Mouse (Mus musculus) c-Kit-positive CD71-negative TER-119-negative erythroid progenitor cells, embryonic 14.5 days (primary cell): ENCODE data around the gene Gpr89.

Source experiments
- DNase-seq: peaks from one replicate; pipeline ENCODE4 v3.0.0-alpha.2; 2013; ENCODE audit warnings: low read depth

Gene Gpr89

DNA sequence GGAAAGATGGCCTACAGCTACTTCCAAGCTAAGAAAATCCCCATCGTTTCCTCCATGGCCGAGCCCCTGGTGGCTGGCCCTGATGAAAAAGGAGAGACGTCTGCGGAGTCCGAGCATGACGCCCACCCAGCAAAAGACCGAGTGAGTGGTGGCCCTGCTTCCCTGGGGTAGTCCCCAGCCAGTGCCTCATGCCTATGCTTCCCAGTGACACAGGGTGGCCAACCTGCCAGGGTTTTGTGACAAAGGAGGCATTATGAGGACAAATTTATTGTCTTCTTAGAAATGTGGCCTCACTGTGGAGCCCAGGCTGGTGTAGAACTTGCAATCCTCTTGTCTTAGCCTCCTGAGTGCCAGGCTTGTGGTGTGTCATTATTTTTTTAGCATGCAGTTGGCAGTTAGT, 36.1 kb downstream of the Gpr89 start:
- no peak for DNase-seq

DNA sequence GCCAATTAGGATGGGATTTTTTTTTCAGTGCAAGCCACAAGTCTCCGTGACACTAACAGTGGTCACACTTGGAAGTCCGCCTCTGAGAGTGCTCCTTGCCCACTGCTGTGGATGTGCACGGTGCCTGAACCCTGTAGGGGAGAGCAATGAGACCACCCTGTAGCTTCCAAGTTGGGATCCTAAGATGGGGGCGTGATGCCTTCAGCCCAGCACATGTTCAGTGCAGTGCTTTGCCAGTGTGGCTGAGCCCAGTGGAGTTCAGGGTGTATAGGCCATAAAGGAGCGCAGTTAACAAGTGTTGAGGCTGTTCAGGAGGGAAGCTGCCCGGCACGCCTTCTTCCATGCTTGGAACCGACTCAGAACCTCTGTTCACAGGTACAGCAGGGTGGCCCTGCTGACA, 36.6 kb downstream of the Gpr89 start:
- DNase-seq: no peak

DNA sequence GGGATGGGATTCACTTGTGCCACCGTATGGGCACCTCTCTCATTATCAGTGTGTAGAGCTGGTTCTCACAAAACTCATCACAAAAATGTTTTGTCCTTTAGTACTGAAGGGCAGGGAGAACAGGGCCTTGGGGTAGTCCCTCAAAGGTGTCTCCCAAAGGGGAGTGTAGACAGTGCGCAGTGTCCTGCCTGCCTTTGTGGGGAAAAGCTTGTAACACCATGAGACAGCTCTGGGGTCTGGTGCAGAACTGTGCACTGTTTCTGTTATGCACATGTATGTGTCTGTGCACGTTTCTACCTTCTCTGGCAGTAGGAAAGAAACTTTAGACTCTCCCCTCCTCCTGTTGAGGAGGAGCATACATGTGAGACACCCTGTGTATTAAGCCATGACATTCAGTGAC, 37.3 kb downstream of the Gpr89 start:
- DNase-seq: no peak

- DNase-seq: no peak
These were observed 44.6 kb downstream of the Gpr89 start for GRCm38 (mm10) chr3:96860498-96860897.

GRCm38 (mm10) chr3:96855833-96856232, 49.3 kb downstream of the Gpr89 start:
- no peak for DNase-seq

- DNase-seq: no peak
These were observed 50.8 kb downstream of the Gpr89 start for GRCm38 (mm10) chr3:96854376-96854775.

DNA sequence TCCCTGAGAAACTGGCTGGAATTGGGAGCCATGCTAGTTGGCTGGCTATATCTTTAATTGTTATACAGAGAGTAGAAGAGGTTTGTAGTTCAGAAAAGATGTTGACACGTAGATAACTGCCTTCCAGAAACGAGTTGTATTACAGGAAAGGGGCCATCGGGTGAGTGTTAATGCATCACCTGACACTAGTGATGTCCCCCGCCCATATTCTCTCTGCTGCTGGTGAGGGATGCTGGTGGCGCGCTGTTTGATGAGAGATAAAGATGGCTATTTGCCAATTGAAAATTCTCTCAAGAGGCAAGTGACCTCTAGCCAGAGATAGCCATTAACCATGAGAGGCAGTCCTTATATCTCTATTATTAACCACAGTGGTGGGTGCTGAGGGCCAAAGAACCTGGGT, 52.6 kb downstream of the Gpr89 start:
- no peak for DNase-seq

GRCm38 (mm10) chr3:96849168-96849727, 55.9 kb downstream of the Gpr89 start:
- DNase-seq: no peak

- DNase-seq: no peak
These were observed 56.7 kb downstream of the Gpr89 start for GRCm38 (mm10) chr3:96848470-96848869.

- DNase-seq: peak; percentile 7
These were observed 57.5 kb downstream of the Gpr89 start for GRCm38 (mm10) chr3:96847661-96848060.

- no peak for DNase-seq
These were observed 58.2 kb downstream of the Gpr89 start for GRCm38 (mm10) chr3:96846985-96847384.

DNA sequence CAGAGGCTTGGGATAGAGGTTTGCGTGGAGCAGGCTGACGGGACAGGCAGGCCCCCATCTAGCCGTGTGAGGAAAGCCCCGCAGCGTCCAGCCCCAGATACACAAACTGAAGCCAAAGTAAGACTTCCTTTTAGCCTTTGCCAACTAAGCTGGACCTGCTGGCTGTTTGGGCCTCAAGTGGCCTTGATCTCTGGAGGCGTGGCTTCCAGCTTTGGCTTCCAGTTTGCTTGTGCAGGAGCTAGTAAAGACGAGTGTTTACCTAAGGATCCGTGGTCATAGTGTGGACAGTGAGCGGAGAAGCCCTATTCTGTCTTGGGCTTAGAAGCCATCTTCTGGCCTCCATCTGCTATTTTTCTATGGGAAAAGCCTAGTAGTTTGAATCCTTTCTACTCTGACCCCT, 59.3 kb downstream of the Gpr89 start:
- DNase-seq: no peak

DNA sequence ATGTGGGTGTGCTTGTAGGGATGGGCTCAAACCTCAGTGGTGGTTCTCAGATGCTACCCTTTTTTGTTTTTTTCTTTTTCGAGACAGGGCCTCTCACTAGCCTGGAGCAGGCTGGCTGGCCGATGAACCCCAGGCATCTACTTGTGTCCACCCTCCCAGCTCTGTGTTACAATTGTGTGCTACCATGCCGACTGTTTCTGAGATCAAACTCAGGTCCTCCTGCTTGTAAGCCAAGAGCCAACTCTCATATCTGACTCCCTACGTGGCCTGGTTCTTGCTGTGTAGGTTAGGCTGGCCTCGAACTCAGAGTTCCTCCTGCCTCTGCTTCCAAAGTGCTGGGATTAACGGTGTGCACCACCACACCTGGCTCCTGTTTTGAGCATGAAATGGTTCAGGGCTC, 60.0 kb downstream of the Gpr89 start:
- DNase-seq: no peak

DNA sequence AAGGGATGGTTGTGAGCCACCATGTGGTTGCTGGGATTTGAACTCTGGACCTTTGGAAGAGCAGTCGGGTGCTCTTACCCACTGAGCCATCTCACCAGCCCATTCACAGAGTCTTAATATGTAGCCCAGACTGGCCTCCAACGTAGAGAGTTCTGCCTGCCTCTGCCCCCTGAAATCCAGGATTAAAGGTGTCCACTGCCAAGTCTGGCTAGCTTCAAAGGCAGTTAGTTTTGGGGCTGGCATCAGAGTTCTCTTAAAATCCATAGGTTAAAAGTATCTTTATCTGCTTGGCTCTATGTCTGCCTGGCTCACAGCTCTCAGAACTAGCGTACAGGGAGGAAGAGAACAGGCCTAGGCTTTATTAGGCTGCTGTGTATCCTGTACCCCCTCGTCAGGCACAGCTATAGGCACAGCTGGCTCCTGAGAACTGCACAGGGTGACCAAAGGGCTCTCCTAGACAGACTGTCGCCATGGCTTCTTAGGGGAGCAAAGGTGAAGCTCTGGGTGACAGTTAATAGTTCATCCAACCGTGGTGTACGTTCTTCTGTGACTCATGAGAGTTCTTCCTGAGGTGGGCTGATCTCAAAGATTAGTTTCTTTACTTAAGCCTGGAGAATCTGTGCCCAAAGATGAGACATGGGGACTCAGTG, 66.0 kb downstream of the Gpr89 start:
- no peak for DNase-seq

DNA sequence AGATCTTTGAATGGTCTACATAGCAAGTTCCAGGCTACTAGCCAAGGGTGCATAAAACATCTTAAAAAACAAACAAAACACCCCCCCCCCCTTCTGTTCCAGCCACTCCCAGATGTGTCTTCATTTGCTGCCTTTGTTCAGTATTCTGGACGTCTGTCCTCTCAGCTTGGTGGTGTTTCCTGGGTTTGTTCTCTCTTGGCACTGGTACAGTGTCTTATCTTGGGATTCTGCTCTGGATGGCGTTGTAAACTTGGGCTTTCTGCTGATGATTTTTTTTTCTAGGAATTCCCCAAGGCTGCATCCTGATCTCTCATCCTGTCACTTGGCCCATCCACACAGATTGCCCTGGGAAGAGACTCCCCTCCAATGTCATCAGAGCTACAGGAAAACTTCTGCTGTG, 68.7 kb downstream of the Gpr89 start:
- DNase-seq: no peak

DNA sequence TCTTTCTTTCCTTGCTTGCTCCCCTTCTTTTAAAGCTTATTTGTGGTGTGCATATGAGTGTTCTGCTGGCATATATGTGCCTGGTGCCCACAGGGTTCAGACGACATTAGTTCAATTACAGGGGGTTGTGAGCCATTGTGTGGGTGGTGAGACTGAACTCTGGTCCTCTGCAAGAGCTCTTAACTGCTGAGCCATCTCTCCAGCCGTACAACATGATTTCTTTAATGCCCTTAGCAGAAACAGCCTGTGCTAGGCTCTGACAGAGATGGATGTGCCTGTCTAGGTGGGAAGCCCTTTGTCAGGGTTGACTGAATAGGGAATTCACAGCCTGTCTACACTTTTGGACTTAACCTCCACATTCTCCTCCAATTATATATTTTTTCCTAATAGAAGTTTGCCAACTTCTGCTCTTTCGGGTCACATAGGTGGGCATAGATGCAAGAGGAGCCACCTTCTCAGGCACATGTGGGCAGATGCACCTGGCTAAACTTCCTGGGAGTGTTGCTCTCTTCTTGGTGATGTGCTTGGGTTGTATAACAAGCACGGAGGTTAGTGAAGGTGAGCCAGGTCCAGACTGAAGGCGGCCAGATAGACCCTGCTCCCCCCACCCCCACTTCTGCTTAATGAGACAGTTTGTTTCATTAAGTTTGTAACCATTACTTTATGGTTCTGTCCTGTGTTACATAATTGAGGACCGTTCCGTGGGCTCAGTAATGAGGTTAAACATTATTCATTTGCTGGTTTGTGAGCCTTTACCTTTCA, 70.4 kb downstream of the Gpr89 start:
- DNase-seq: no peak

DNA sequence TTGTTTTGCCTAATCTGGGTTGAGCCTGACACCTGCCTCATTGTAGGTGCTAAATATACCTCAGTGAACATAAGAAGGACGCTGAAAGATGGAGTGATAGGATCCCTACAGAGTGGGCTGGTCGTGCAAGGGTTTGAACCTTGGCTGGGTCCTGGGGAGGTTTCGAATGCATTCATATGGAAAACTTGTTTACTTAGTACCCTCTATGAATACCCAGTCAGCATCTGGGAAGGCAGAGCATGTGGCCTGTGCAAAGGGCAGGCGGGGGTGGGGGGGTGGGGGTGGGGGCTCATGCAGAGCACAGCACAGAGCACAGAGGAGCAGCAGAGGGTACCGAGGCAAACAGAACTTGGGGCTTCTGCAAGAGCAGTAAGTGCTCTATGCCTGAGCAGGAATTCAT, 72.2 kb downstream of the Gpr89 start:
- DNase-seq: no peak

DNA sequence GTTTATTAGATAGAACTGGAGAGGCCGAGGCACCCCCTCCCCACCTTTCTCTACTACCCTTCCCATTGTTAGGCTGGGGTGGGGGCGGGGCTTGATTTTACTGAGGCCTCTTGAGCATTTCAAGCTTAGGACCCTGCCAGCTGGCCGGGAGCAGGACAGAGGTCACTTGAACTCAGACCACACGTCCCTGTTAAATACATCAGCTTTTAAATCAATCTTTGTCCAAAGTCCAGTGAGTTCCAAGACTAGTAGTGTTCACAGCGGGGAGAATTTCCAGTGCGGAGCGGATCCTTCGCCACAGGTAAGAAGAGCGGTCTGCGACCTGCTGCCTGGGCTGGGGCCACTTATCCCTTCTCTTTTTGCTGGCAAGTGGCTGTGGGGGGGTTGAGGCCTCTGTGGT, 75.3 kb downstream of the Gpr89 start:
- DNase-seq: no peak

GRCm38 (mm10) chr3:96828984-96829383, 76.2 kb downstream of the Gpr89 start, which contains the start of the genes Pdzk1 and Cd160:
Gene Pdzk1, plus strand, starts transcription at chr3:96829284.
Gene Cd160, minus strand, starts transcription at chr3:96829351.
- no peak for DNase-seq

DNA sequence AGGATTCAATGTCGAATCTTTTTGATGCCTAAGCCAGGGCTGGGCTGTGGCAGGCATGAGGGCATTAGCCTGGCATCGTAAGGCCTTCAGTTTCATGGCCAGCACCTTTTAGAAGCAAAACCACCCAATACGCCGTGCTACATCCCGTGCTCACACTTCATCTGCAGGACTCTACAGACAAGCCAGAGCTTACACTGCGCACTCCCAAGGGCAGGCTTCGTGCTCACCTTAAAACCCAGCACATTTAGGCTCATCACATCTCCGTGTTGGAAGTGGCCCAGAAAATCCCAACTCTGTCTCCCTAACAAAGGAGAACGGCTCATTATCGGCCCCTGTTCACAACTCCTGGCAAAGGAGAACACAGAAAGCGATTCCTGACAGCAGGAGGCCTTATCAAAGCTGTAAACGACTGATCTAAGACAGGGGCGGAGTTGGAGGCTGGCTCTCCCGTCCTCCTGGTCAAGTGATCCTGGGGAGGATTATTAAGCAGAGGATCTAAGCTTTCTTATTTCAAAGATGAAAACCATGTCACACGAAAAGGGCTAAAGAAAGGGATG, 76.8 kb downstream of the Gpr89 start:
- DNase-seq: no peak

DNA sequence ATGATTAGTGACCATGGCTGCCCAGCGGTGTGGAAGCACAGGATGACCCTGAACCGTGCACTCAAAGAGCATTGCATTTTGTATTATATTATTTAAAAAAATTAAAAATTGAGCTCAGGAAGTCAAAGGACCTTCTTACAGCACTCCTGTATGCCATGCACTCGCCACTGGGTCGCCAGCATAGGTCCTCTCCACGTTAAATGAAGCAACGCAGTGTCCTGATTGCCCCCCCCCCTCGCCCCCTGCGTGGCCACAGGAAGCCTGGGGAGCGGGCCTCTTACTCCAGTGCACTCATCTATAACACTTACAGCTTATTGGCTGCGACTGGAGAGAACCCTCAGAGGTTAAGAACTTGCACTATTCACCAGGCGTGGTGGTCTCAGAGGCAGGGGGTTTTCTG, 79.9 kb downstream of the Gpr89 start:
- no peak for DNase-seq

GRCm38 (mm10) chr3:96824614-96825013, 80.5 kb downstream of the Gpr89 start:
- no peak for DNase-seq

GRCm38 (mm10) chr3:96823701-96824100, 81.4 kb downstream of the Gpr89 start:
- no peak for DNase-seq
